Mouse (Mus musculus): ENCODE measurements around the gene Ryr1. TPM values are rescaled to one million over a fixed set of nuclear protein-coding genes. Genes with fewer than 3 reads are reported as not detected.
"Not testable (repeated sequence)": the region's sequence is repeated elsewhere in the genome, so short reads cannot be mapped to it uniquely, and the experiment has no call there.

Ryr1 gene
- polyA plus RNA-seq, 1 experiment from 2014 or later: 0.58 TPM

DNA sequence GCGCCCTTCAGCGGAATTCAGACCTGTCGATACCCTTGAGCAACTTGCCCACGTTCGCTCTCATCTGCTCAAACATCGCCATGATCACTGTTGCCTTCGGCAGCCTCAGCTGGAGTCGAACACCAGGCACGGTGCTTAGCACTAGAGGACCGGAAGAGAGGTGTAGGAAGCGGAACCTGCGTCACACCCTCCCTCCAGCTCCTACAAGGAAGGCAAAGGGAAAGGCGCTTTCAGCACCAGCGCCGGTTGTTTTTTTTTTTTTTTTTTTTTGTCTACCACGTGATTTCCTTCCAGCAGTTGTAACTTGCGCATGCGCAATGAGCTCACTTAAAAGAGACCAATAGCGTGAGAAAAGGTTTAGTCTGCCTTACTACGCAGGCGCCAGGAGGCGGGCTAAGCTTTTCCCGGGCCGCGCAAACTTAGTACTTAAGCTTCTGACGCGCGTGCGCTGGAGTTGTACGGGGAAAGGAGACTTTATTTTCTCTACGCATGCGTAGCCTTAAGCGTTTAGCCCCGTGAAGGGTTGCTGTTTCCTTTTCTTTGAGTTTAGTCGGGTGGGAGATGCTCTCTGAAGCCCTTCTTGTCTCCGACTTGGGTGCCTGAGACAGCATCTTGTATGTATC, 143.2 kb downstream of the Ryr1 start, which contains the start of the genes Eif3k and Map4k1:
TSS of gene Eif3k (minus strand) at position 214 of the 623 bp plus-strand sequence.
TSS of gene Map4k1 (plus strand) at position 400 of the 623 bp plus-strand sequence.
- peak within 1 kb of the TSS; percentile 95 for H3K27ac ChIP-seq (ENCODE audit: low read length)
- H3K9ac ChIP-seq (ENCODE audit: low read depth, low read length): peak within 1 kb of the TSS; percentile 88
- H3K4me1 ChIP-seq (ENCODE audit: control insufficient read depth, low read depth, low read length): peaks cover 24% of the 10 kb centered on the region
- H3K4me3 ChIP-seq (ENCODE audit: low read depth, low read length): peak within 1 kb of the TSS; percentile 75
- peaks cover 23% of the 10 kb centered on the region for H3K36me3 ChIP-seq (ENCODE audit: control insufficient read depth, insufficient read depth)
- no peaks in the 10 kb centered on the region for H3K9me3 ChIP-seq (replicated peaks; ENCODE audit: control insufficient read depth, low read length)
- no peaks in the 10 kb centered on the region for H3K27me3 ChIP-seq (ENCODE audit: control insufficient read depth, insufficient read depth, low read depth, low read length)
- peak within 1 kb of the TSS; percentile 99 for H3K4me2 ChIP-seq (ENCODE audit: low read depth, low read length)
- ATAC-seq (ENCODE audit: low read depth): peak; percentile 94
- under 1% methylated on average over 36 of the region's 36 CpGs for WGBS (ENCODE audit: insufficient replicate concordance)

DNA sequence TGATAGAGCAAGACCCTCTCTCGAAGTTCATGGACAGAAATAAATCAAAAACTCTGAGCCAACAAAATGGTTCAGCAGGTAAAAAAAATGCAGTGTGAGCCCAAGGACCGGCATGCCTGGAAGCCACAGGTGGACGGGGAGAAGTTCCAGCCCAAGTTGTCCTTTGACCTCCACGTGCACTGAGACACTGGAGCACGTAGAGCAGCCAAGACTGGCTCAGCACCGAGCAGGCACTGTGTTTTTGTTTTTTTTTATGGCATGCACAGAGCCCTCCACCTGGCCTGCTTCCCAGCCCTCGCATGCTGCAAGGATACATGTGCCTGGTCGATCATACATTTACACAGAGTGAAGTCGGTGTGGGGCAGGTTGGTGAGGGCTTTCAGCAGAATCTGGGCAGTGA, 147.4 kb downstream of the Ryr1 start:
- H3K36me3 ChIP-seq (ENCODE audit: control insufficient read depth, insufficient read depth): peaks cover 48% of the 10 kb centered on the region
- peaks cover 10% of the 10 kb centered on the region for H3K4me1 ChIP-seq (ENCODE audit: control insufficient read depth, low read depth, low read length)
- no peak for ATAC-seq (ENCODE audit: low read depth)
- H3K27ac ChIP-seq (ENCODE audit: low read length): no peak overlapping the region
- H3K9me3 ChIP-seq (replicated peaks; ENCODE audit: control insufficient read depth, low read length): no peaks in the 10 kb centered on the region
- no peak overlapping the region for H3K4me3 ChIP-seq (ENCODE audit: low read depth, low read length)
- 78% methylated on average over 9 of the region's 9 CpGs for WGBS (ENCODE audit: insufficient replicate concordance)
- no peak overlapping the region for H3K9ac ChIP-seq (ENCODE audit: low read depth, low read length)
- no peak overlapping the region for H3K4me2 ChIP-seq (ENCODE audit: low read depth, low read length)
- H3K27me3 ChIP-seq (ENCODE audit: control insufficient read depth, insufficient read depth, low read depth, low read length): no peaks in the 10 kb centered on the region

DNA sequence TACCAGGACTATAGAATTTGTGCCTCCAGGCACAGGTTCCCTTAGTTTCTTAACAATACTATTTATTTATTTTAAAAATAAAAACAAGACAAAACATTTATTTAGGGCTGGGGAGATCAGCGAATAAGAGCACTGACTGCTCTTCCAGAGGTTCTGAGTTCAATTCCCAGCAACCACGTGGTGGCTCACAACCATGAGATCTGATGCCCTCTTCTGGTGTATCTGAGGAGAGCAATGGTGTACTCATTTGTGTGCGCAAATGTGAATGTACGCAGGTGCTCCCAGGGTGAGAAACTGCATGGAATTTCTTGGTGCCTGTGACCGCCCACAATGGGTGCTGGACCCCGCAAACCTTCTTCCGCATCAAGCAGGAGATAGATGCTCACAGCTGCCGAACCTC, 152.0 kb downstream of the Ryr1 start:
- H3K4me2 ChIP-seq (ENCODE audit: low read depth, low read length): no peak overlapping the region
- H3K9me3 ChIP-seq (replicated peaks; ENCODE audit: control insufficient read depth, low read length): no peaks in the 10 kb centered on the region
- WGBS (ENCODE audit: insufficient replicate concordance): 74% methylated on average over 8 of the region's 8 CpGs
- H3K4me3 ChIP-seq (ENCODE audit: low read depth, low read length): no peak overlapping the region
- H3K9ac ChIP-seq (ENCODE audit: low read depth, low read length): no peak overlapping the region
- ATAC-seq (ENCODE audit: low read depth): no peak
- H3K36me3 ChIP-seq (ENCODE audit: control insufficient read depth, insufficient read depth): peaks cover 43% of the 10 kb centered on the region
- peaks cover 8% of the 10 kb centered on the region for H3K4me1 ChIP-seq (ENCODE audit: control insufficient read depth, low read depth, low read length)
- H3K27ac ChIP-seq (ENCODE audit: low read length): no peak overlapping the region
- no peaks in the 10 kb centered on the region for H3K27me3 ChIP-seq (ENCODE audit: control insufficient read depth, insufficient read depth, low read depth, low read length)

DNA sequence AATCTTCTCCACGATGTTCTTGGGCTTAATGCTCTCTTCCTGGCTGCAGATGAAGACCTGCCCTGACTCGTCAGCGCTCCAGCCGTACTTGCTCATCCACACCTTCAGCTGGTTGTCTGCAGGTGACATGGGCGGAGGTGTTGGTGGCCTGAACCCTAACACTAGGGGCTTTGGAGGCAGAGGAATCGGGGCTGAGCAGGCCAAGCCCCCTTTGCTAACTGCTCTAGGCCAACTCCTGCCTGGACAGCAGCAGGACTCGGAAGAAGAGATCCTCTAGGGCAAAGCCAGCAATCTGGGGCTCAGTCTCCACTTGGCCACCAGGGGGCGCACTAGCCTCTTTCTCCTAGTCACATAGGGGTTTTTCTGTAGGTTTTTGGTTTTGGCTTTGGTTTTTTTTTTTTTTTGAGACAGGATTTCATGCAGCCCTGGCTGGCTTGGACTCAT, 152.4 kb downstream of the Ryr1 start:
- Histone ChIP-seq H3K4me2 (ENCODE audit: low read depth, low read length) (no peak overlapping the region), H3K4me1 (ENCODE audit: control insufficient read depth, low read depth, low read length) (peaks cover 8% of the 10 kb centered on the region), H3K27ac (ENCODE audit: low read length) (no peak overlapping the region), H3K9me3 (replicated peaks; ENCODE audit: control insufficient read depth, low read length) (no peaks in the 10 kb centered on the region), H3K9ac (ENCODE audit: low read depth, low read length) (no peak overlapping the region), H3K36me3 (ENCODE audit: control insufficient read depth, insufficient read depth) (peaks cover 38% of the 10 kb centered on the region), H3K4me3 (ENCODE audit: low read depth, low read length) (no peak overlapping the region), H3K27me3 (ENCODE audit: control insufficient read depth, insufficient read depth, low read depth, low read length) (no peaks in the 10 kb centered on the region)
- WGBS (ENCODE audit: insufficient replicate concordance): 64% methylated on average over 8 of the region's 8 CpGs
- ATAC-seq (ENCODE audit: low read depth): no peak

DNA sequence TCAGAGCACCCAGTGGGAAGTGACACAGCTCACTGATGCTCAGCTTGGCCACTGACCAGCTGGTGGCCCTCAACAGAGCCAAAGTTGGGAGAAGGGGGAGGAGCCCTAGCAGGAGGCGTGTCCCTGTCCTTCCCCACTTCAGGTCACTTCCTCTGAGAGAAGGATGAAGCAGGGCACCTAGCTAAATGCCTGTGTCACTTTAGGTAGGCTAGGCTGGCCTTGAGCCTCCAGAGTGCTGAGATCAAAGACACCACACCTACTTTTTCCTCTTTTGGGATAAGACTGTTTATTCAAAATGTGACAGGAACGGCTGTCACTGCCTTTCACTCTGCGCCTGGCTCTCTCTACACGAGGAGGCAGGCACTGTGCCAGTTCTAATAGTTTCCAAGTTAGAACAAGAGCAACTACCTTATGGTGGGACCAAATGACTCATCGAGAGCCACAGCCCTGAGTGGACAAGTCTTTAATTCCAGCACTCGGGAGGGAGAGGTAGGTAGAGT, 153.2 kb downstream of the Ryr1 start:
- ATAC-seq (ENCODE audit: low read depth): no peak
- Histone ChIP-seq H3K9me3 (replicated peaks; ENCODE audit: control insufficient read depth, low read length) (no peaks in the 10 kb centered on the region), H3K4me2 (ENCODE audit: low read depth, low read length) (no peak overlapping the region), H3K27ac (ENCODE audit: low read length) (no peak overlapping the region), H3K27me3 (ENCODE audit: control insufficient read depth, insufficient read depth, low read depth, low read length) (no peaks in the 10 kb centered on the region), H3K4me3 (ENCODE audit: low read depth, low read length) (no peak overlapping the region), H3K36me3 (ENCODE audit: control insufficient read depth, insufficient read depth) (peaks cover 31% of the 10 kb centered on the region), H3K4me1 (ENCODE audit: control insufficient read depth, low read depth, low read length) (peaks cover 8% of the 10 kb centered on the region), H3K9ac (ENCODE audit: low read depth, low read length) (no peak overlapping the region)
- 66% methylated on average over 6 of the region's 6 CpGs for WGBS (ENCODE audit: insufficient replicate concordance)

DNA sequence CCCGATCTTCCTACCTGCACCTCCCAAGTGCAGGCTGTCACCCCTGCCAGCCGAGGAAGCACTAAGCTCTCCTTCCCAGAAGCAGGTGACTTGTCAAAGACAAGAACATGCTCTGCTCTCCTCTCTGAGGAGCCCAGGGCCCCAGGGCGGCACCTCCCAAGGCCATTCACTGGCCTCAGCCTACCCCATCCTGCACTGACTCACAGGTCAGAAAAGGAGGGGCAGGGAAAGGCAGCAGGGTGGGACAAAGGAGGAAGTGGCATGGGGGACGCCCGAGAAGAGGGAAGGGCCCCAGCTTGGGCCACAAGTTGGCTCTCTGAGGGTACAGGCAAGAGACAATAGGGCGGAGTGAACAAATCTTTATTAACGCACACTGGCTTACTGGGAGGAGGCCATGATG, 153.9 kb downstream of the Ryr1 start:
- no peak overlapping the region for H3K27ac ChIP-seq (ENCODE audit: low read length)
- no peaks in the 10 kb centered on the region for H3K27me3 ChIP-seq (ENCODE audit: control insufficient read depth, insufficient read depth, low read depth, low read length)
- no peak overlapping the region for H3K9ac ChIP-seq (ENCODE audit: low read depth, low read length)
- peaks cover 26% of the 10 kb centered on the region for H3K36me3 ChIP-seq (ENCODE audit: control insufficient read depth, insufficient read depth)
- H3K4me2 ChIP-seq (ENCODE audit: low read depth, low read length): no peak overlapping the region
- H3K4me3 ChIP-seq (ENCODE audit: low read depth, low read length): no peak overlapping the region
- 71% methylated on average over 7 of the region's 7 CpGs for WGBS (ENCODE audit: insufficient replicate concordance)
- ATAC-seq (ENCODE audit: low read depth): no peak
- peaks cover 8% of the 10 kb centered on the region for H3K4me1 ChIP-seq (ENCODE audit: control insufficient read depth, low read depth, low read length)
- no peaks in the 10 kb centered on the region for H3K9me3 ChIP-seq (replicated peaks; ENCODE audit: control insufficient read depth, low read length)

DNA sequence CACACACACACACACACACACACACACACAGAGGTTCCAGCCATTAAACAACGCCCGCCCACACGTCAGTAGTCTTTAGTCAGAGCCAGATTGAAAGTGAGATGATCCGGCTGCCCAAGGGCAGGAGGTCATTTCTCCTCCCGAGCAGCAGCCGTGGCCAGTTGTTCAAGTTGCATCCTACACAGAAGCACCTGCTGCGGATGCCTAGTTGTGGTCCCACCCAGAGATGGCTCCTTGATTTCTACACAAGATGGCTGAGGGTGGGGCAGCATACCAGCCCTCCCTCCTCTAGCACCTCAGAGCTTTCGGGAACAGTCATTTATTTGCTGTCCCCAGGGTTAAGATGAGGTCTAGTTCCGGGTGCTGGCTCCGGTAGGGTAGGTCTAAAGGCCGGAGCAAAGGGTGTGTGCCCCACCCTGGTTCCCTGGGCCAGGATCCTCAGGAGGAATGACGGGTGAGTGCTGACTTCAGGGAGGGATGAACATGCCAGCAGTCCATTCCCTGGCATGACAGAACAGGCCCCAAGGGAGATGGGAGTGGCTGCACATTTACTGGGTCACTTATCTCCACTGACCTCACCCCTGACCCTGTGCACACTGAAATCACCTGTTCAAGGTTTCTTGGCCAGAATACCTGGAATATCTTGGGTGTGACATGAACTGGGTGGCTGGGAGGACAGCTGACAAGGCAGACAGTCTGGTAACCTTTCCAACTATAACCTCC, 155.1 kb downstream of the Ryr1 start:
- peaks cover 22% of the 10 kb centered on the region for H3K36me3 ChIP-seq (ENCODE audit: control insufficient read depth, insufficient read depth)
- peak; percentile 41 for ATAC-seq (ENCODE audit: low read depth)
- peaks cover 8% of the 10 kb centered on the region for H3K4me1 ChIP-seq (ENCODE audit: control insufficient read depth, low read depth, low read length)
- no peak overlapping the region for H3K9ac ChIP-seq (ENCODE audit: low read depth, low read length)
- H3K9me3 ChIP-seq (replicated peaks; ENCODE audit: control insufficient read depth, low read length): no peaks in the 10 kb centered on the region
- WGBS (ENCODE audit: insufficient replicate concordance): 72% methylated on average over 12 of the region's 12 CpGs
- no peak overlapping the region for H3K27ac ChIP-seq (ENCODE audit: low read length)
- H3K4me3 ChIP-seq (ENCODE audit: low read depth, low read length): no peak overlapping the region
- H3K27me3 ChIP-seq (ENCODE audit: control insufficient read depth, insufficient read depth, low read depth, low read length): no peaks in the 10 kb centered on the region
- H3K4me2 ChIP-seq (ENCODE audit: low read depth, low read length): no peak overlapping the region

DNA sequence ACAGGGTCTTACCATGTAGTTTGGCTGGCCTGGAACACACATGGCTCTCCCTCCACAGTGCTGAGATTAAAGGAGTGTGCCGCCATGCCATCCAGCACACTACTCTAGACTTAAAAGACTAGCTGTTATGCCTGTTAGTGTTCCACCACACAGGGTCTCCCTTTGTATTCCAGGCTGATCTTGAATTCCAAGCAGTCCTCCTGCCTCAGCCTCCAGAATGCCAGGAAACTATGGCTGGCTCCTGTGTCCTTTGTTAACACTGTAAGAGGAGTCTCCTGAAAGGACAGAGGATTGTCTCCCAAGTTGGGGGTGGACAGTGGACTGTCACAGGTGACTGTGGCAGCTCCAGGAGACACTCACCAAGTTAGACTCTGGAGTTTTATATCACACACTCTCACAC, 155.7 kb downstream of the Ryr1 start:
- Histone ChIP-seq H3K27me3 (ENCODE audit: control insufficient read depth, insufficient read depth, low read depth, low read length) (no peaks in the 10 kb centered on the region), H3K36me3 (ENCODE audit: control insufficient read depth, insufficient read depth) (peaks cover 16% of the 10 kb centered on the region), H3K4me2 (ENCODE audit: low read depth, low read length) (no peak overlapping the region), H3K4me1 (ENCODE audit: control insufficient read depth, low read depth, low read length) (peaks cover 8% of the 10 kb centered on the region), H3K4me3 (ENCODE audit: low read depth, low read length) (no peak overlapping the region), H3K9me3 (replicated peaks; ENCODE audit: control insufficient read depth, low read length) (no peaks in the 10 kb centered on the region), H3K27ac (ENCODE audit: low read length) (no peak overlapping the region), H3K9ac (ENCODE audit: low read depth, low read length) (no peak overlapping the region)
- 83% methylated on average over 1 of the region's 1 CpGs for WGBS (ENCODE audit: insufficient replicate concordance)
- no peak for ATAC-seq (ENCODE audit: low read depth)

DNA sequence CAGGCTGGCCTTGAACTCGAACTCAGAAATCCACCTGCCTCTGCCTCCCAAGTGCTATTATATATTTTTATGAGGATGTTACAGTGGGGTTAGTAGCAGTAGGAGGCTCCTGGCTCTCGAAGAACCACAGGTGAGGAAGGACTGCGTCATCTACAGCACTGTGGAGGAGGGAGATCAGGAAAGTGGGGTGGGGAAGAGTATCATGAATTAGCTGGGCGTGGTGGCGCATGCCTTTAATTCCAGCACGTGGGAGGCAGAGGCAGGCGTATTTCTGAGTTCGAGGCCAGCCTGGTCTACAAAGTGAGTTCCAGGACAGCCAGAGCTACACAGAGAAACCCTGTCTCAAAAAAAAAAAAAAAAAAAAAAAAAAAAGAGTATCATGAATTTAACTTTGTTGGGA, 156.9 kb downstream of the Ryr1 start:
- not testable (repeated sequence) for H3K4me2 ChIP-seq (ENCODE audit: low read depth, low read length); H3K9ac ChIP-seq (ENCODE audit: low read depth, low read length); H3K9me3 ChIP-seq (replicated peaks; ENCODE audit: control insufficient read depth, low read length); H3K27me3 ChIP-seq (ENCODE audit: control insufficient read depth, insufficient read depth, low read depth, low read length); H3K4me3 ChIP-seq (ENCODE audit: low read depth, low read length); H3K27ac ChIP-seq (ENCODE audit: low read length); H3K36me3 ChIP-seq (ENCODE audit: control insufficient read depth, insufficient read depth); ATAC-seq (ENCODE audit: low read depth)
- peaks cover 13% of the 10 kb centered on the region for H3K4me1 ChIP-seq (ENCODE audit: control insufficient read depth, low read depth, low read length)
- 80% methylated on average over 8 of the region's 8 CpGs for WGBS (ENCODE audit: insufficient replicate concordance)

All from liver, embryonic 16.5 days (tissue).